Mouse (Mus musculus): ENCODE measurements at regions not wholly inside any gene's neighbourhood (a gene's known extent, or its start where the extent isn't known, plus 50 kb on each side); places are given as distances from the start of the nearest gene placed in this dataset.
A peak's percentile ranks its signal among the peaks of the same experiment; 100 is the strongest.

DNA sequence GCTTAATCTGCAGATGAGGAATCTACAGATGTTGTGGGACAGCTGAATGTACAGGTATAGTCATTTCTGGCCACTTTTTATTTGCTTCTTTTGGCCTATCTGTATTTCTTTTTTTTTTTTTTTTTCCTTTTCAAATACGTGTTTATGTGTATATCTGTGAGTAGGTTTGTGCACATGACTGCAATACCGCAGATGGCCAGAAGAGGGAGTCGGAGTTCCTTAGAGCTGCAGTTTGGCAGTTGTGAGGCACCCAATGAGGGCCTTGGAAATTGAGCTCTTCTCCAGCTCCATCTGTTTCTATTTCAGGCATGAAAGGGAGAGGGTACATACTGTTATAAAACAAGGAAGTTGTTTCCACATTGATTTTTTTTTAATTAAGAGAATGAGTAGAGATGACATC lies 137.2 kb upstream of the Smim23 start:
- Histone ChIP-seq H3K27ac (ENCODE audit: low read length) (no peak overlapping the region), H3K9ac (ENCODE audit: low read length) (no peak overlapping the region), H3K9me3 (replicated peaks; ENCODE audit: control insufficient read depth, low read length) (peaks cover 6% of the 10 kb centered on the region), H3K4me1 (ENCODE audit: control insufficient read depth, insufficient read depth, low read length) (no peaks in the 10 kb centered on the region), H3K27me3 (ENCODE audit: control insufficient read depth, insufficient read depth, low read length) (peaks cover 5% of the 10 kb centered on the region; the same call in 1 of the 2 replicates), H3K36me3 (ENCODE audit: control insufficient read depth, insufficient read depth) (no peaks in the 10 kb centered on the region), H3K4me3 (ENCODE audit: low read length) (no peak overlapping the region), H3K4me2 (ENCODE audit: low read depth, low read length) (no peak overlapping the region)
- 62% methylated on average over 3 of the region's 3 CpGs for WGBS
- no peak for ATAC-seq (replicated peaks; ENCODE audit: extremely low read depth, insufficient read depth, low FRiP score)

DNA sequence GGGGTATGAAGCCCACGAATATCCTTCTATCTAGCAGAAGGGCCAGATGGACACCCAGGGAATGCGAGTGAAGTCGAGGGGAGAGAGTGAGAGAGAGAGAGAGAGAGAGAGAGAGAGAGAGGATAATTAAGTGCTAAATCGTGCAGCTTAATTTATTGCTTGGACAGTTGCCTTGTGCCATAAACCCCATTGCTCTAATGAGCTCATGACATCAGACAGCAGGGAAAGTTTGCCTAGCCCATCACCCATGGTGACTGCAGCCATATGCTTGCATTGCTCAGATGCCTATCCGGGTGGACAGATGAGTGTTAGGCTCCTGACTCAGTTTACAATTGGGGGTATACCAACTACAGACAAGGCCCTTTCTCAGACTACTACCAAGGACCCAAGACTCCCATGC lies 134.6 kb upstream of the Smim23 start:
- no peaks in the 10 kb centered on the region for H3K4me1 ChIP-seq (ENCODE audit: control insufficient read depth, insufficient read depth, low read length)
- H3K9me3 ChIP-seq (replicated peaks; ENCODE audit: control insufficient read depth, low read length), result peaks cover 6% of the 10 kb centered on the region
- H3K9ac ChIP-seq (ENCODE audit: low read length), result no peak overlapping the region
- H3K27ac ChIP-seq (ENCODE audit: low read length), result no peak overlapping the region
- WGBS, result 75% methylated on average over 5 of the region's 5 CpGs
- no peak overlapping the region for H3K4me2 ChIP-seq (ENCODE audit: low read depth, low read length)
- ATAC-seq (replicated peaks; ENCODE audit: extremely low read depth, insufficient read depth, low FRiP score), result no peak
- no peaks in the 10 kb centered on the region for H3K36me3 ChIP-seq (ENCODE audit: control insufficient read depth, insufficient read depth)
- H3K27me3 ChIP-seq (ENCODE audit: control insufficient read depth, insufficient read depth, low read length), result peaks cover 5% of the 10 kb centered on the region; the same call in 1 of the 2 replicates
- H3K4me3 ChIP-seq (ENCODE audit: low read length), result no peak overlapping the region

DNA sequence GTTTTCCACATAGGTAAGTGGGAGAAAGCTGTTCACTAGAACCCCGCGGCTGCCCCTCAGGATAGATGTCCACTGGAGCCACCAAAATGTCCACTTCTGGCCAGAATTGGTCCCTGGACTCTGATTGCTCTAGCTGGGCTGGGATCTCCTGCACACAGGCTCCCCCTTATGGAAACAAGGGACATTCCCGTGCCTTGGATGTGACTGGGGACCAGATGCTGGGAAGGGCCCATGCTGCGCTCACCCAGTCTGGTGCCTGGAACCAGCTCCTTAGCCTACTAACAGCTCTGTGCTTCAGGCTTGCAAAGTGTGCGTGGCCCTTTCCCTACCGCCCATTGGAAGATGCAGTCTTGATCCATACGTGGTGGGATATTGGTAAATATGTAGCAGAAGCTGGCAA lies 132.6 kb upstream of the Smim23 start:
- ATAC-seq (replicated peaks; ENCODE audit: extremely low read depth, insufficient read depth, low FRiP score), result peak; percentile 53; the same call in 1 of the 2 replicates
- Histone ChIP-seq H3K36me3 (ENCODE audit: control insufficient read depth, insufficient read depth) (no peaks in the 10 kb centered on the region), H3K27me3 (ENCODE audit: control insufficient read depth, insufficient read depth, low read length) (peaks cover 5% of the 10 kb centered on the region; the same call in 1 of the 2 replicates), H3K9ac (ENCODE audit: low read length) (no peak overlapping the region), H3K4me1 (ENCODE audit: control insufficient read depth, insufficient read depth, low read length) (peaks cover 16% of the 10 kb centered on the region), H3K27ac (ENCODE audit: low read length) (no peak overlapping the region), H3K4me2 (ENCODE audit: low read depth, low read length) (no peak overlapping the region), H3K9me3 (replicated peaks; ENCODE audit: control insufficient read depth, low read length) (peaks cover 6% of the 10 kb centered on the region), H3K4me3 (ENCODE audit: low read length) (no peak overlapping the region)
- 21% methylated on average over 7 of the region's 7 CpGs for WGBS

DNA sequence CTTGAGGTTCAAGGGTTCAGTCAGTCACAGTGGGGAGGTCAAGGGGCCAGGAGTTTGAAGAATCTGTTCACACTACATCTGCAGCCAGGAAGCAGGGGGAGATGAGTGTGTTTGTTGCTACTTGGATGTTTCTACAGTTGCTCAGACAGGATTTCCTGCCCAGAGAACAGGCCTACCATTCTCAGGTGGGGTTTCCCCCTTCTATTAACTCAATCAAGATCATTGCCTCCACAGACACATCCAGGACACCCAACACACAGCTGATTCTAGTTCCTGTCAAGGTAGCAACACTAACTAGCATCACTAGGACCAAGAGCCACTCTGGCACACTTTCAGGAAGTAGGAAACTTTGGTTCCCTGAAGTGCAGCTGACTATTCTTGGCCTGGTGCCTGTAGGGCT lies 127.9 kb upstream of the Smim23 start:
- Histone ChIP-seq H3K4me1 (ENCODE audit: control insufficient read depth, insufficient read depth, low read length) (peaks cover 28% of the 10 kb centered on the region), H3K9me3 (replicated peaks; ENCODE audit: control insufficient read depth, low read length) (no peaks in the 10 kb centered on the region), H3K9ac (ENCODE audit: low read length) (no peak overlapping the region), H3K4me3 (ENCODE audit: low read length) (no peak overlapping the region), H3K27ac (ENCODE audit: low read length) (no peak overlapping the region), H3K4me2 (ENCODE audit: low read depth, low read length) (no peak overlapping the region), H3K27me3 (ENCODE audit: control insufficient read depth, insufficient read depth, low read length) (no peaks in the 10 kb centered on the region), H3K36me3 (ENCODE audit: control insufficient read depth, insufficient read depth) (no peaks in the 10 kb centered on the region)
- no peak; the same call in 1 of the 2 replicates for ATAC-seq (replicated peaks; ENCODE audit: extremely low read depth, insufficient read depth, low FRiP score)

DNA sequence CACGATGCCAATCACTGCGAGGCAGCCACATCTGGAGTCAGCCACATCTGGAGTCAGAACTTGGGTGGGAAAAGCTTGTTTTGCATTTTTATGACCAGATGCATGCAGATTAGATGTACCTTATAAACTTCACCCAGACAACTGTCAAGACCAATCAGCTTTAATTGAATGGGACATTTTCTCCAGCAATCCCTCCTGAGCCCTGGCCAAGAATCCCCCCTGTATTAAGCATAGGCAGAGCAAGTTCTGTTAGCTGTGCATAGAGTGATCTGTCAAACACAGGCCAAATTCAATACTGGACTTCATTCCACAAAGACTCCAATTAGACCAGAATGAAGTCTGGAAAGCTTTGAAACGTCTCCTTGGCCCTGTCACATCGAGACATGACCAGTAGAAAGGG lies 123.7 kb upstream of the Smim23 start:
- Histone ChIP-seq H3K4me1 (ENCODE audit: control insufficient read depth, insufficient read depth, low read length) (peaks cover 40% of the 10 kb centered on the region), H3K27me3 (ENCODE audit: control insufficient read depth, insufficient read depth, low read length) (no peaks in the 10 kb centered on the region), H3K9ac (ENCODE audit: low read length) (no peak overlapping the region), H3K9me3 (replicated peaks; ENCODE audit: control insufficient read depth, low read length) (no peaks in the 10 kb centered on the region), H3K36me3 (ENCODE audit: control insufficient read depth, insufficient read depth) (no peaks in the 10 kb centered on the region), H3K4me3 (ENCODE audit: low read length) (no peak overlapping the region), H3K27ac (ENCODE audit: low read length) (peak overlapping the region; percentile 4; the same call in 1 of the 2 replicates), H3K4me2 (ENCODE audit: low read depth, low read length) (no peak overlapping the region)
- 80% methylated on average over 4 of the region's 4 CpGs for WGBS
- no peak for ATAC-seq (replicated peaks; ENCODE audit: extremely low read depth, insufficient read depth, low FRiP score)

DNA sequence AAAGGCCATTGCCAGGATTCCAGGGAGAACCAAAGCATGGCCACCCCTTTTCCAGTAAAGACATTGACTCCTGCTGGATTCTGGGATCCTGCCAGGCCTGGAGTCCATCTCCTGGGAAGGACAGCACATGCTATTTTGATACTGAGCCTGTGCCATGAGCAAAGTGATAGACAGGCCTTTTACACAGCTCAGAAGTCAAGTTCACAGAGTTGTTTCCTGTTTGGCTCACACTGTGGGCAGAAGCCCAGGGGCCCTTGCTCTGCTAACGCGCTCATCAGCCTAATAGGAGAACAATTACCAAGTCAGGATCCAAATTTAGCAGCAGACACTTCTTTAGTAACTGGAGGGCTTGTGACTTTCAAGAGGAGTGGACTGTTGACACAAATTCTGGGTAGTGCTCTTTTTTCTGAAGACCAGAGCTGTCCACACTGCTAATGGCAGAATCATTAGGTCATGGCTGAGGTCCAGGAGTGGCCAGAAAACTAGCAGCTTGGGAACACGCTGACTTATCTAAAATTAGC lies 122.1 kb upstream of the Smim23 start:
- Histone ChIP-seq H3K36me3 (ENCODE audit: control insufficient read depth, insufficient read depth) (no peaks in the 10 kb centered on the region), H3K9me3 (replicated peaks; ENCODE audit: control insufficient read depth, low read length) (no peaks in the 10 kb centered on the region), H3K4me3 (ENCODE audit: low read length) (no peak overlapping the region), H3K9ac (ENCODE audit: low read length) (no peak overlapping the region; the same call in 1 of the 2 replicates), H3K4me1 (ENCODE audit: control insufficient read depth, insufficient read depth, low read length) (peaks cover 31% of the 10 kb centered on the region), H3K4me2 (ENCODE audit: low read depth, low read length) (peak overlapping the region; percentile 9; the same call in 1 of the 2 replicates), H3K27ac (ENCODE audit: low read length) (peak overlapping the region; percentile 96), H3K27me3 (ENCODE audit: control insufficient read depth, insufficient read depth, low read length) (no peaks in the 10 kb centered on the region)
- peak; percentile 96 for ATAC-seq (replicated peaks; ENCODE audit: extremely low read depth, insufficient read depth, low FRiP score)
- WGBS, result 10% methylated on average over 3 of the region's 3 CpGs

DNA sequence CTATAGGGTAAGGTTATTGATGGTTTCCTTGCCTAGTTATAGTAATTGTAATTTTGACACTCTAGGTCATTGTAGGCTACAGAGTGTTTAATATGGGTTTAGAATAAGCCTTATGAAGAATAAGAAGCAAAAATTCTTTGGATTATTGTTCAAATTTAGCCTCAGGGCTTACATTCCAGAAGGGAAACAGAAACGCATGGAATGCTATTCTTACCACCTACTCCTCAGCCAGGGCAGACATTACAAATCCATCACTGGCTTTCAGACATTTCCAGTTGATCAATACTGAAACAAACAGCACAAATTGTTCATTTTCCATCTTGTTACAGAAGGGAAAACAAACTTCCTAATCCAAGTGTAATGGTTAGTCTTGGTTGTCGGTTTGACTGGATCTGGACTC lies 120.7 kb upstream of the Smim23 start:
- Histone ChIP-seq H3K4me3 (ENCODE audit: low read length) (no peak overlapping the region), H3K9ac (ENCODE audit: low read length) (no peak overlapping the region), H3K4me1 (ENCODE audit: control insufficient read depth, insufficient read depth, low read length) (peaks cover 31% of the 10 kb centered on the region), H3K27ac (ENCODE audit: low read length) (no peak overlapping the region), H3K4me2 (ENCODE audit: low read depth, low read length) (no peak overlapping the region), H3K36me3 (ENCODE audit: control insufficient read depth, insufficient read depth) (no peaks in the 10 kb centered on the region), H3K27me3 (ENCODE audit: control insufficient read depth, insufficient read depth, low read length) (no peaks in the 10 kb centered on the region), H3K9me3 (replicated peaks; ENCODE audit: control insufficient read depth, low read length) (no peaks in the 10 kb centered on the region)
- no peak for ATAC-seq (replicated peaks; ENCODE audit: extremely low read depth, insufficient read depth, low FRiP score)
- WGBS, result 68% methylated on average over 2 of the region's 2 CpGs

DNA sequence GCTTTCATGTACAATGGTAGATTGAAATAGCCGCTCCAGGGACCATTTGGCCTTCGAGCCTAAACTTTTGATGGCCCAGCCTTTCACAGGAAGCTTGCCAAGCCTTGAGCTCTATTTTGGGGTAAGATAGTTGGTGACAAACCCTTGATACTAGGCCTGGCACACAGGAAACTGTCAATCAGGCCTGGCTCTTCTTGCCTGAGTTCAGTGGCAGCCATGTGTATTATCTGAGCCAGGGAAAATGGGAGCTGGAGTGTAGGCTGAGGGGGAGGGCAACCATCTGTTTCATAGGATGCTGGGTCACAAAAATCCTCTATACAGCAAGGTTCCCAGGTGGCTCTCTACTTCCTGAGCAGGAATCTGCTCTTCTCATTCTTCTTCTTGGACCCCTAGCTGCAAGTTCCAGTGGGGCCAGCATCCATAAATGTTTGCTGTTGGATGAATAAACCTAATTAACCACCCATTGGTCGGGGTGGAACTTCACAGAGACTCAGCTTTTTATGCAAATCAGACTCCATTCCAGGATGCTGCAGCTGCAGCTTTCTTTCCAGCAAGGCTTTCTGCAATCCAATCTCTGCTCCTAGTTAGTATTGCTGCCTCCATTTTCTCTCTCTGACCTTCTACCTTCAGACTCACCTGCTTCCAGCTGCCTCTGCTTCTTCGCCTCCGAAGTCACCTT lies 117.1 kb upstream of the Smim23 start:
- no peak for ATAC-seq (replicated peaks; ENCODE audit: extremely low read depth, insufficient read depth, low FRiP score)
- Histone ChIP-seq H3K27me3 (ENCODE audit: control insufficient read depth, insufficient read depth, low read length) (0 out of 2 replicates have a peak, but pooled peaks cover 2% of the 10 kb centered on the region), H3K9ac (ENCODE audit: low read length) (no peak overlapping the region), H3K4me3 (ENCODE audit: low read length) (no peak overlapping the region), H3K9me3 (replicated peaks; ENCODE audit: control insufficient read depth, low read length) (no peaks in the 10 kb centered on the region), H3K4me1 (ENCODE audit: control insufficient read depth, insufficient read depth, low read length) (peaks cover 11% of the 10 kb centered on the region), H3K4me2 (ENCODE audit: low read depth, low read length) (no peak overlapping the region), H3K36me3 (ENCODE audit: control insufficient read depth, insufficient read depth) (no peaks in the 10 kb centered on the region), H3K27ac (ENCODE audit: low read length) (no peak overlapping the region)
- WGBS, result 64% methylated on average over 5 of the region's 5 CpGs

DNA sequence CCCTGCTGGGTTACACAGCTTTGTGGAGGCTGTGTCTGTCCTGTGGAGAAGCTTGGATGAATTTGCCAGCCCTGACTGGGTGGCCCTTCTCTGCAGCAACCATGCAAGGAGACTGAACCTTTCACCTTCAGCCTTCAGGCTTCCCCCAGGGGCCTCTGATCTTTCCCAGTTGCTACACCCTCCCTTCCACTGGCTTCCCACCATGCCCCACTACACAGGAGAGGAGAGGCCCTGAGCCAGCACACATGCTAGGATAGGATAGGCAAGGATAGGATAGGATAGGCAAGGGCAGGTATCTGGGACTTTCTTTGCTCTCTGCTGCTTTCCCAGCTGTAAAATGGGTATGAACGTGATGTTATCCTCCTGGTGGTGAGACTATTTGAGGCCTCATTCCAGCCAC lies 114.7 kb upstream of the Smim23 start:
- H3K9me3 ChIP-seq (replicated peaks; ENCODE audit: control insufficient read depth, low read length), result no peaks in the 10 kb centered on the region
- H3K36me3 ChIP-seq (ENCODE audit: control insufficient read depth, insufficient read depth), result no peaks in the 10 kb centered on the region
- 80% methylated on average over 1 of the region's 1 CpGs for WGBS
- 0 out of 2 replicates have a peak, but pooled peaks cover 2% of the 10 kb centered on the region for H3K27me3 ChIP-seq (ENCODE audit: control insufficient read depth, insufficient read depth, low read length)
- H3K27ac ChIP-seq (ENCODE audit: low read length), result no peak overlapping the region
- no peak overlapping the region for H3K4me2 ChIP-seq (ENCODE audit: low read depth, low read length)
- H3K4me3 ChIP-seq (ENCODE audit: low read length), result no peak overlapping the region
- no peaks in the 10 kb centered on the region for H3K4me1 ChIP-seq (ENCODE audit: control insufficient read depth, insufficient read depth, low read length)
- no peak for ATAC-seq (replicated peaks; ENCODE audit: extremely low read depth, insufficient read depth, low FRiP score)
- H3K9ac ChIP-seq (ENCODE audit: low read length), result no peak overlapping the region

Measured in heart, embryonic 16.5 days (tissue).